Mouse (Mus musculus) right cerebral cortex, postnatal 4 days (tissue): ENCODE measurements around the gene Fbxw8.

ENCODE experiments used
- DNase-seq: peaks from one replicate; pipeline ENCODE4 v3.0.0-alpha.2; 2022

Fbxw8 gene

DNA sequence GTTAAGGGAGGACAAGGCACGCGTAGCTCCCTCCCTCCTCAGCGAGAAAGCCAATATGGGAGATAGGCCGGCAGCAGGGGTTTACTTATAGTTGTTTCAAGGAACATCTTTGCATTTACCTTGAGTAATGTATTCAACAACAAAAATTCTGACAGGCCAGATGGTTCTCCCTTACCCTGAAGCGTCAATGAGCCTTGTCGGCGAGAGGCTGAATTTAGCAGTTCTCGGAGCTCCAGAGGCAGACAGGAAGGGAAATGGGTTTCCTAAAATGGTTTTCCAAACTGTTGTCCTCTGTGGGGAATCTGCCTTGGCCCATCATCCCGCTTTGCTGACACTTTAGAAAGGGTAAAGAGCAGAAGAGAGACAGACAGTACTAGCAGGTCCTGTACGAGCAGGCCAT lies 48.6 kb downstream of the Fbxw8 start:
- DNase-seq = no peak

DNA sequence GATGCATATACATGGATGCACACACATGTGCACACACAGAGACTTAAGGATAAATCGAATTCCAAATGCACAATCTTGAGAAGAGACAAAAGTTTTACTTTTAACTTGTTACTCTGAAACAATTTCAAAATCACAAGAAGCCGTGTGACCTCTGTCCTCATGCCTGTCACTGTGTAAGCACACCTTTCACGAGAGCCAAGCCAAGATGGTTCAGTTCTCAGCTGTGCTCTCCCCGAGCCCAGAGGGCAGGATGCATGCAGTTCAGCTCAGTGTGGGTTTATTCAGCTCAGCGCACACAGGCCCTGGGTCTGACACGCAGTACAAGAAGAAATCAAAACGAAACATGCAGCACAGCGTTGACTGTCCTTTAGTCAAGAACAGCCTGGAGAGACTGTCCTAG lies 49.7 kb downstream of the Fbxw8 start:
- DNase-seq = no peak

DNA sequence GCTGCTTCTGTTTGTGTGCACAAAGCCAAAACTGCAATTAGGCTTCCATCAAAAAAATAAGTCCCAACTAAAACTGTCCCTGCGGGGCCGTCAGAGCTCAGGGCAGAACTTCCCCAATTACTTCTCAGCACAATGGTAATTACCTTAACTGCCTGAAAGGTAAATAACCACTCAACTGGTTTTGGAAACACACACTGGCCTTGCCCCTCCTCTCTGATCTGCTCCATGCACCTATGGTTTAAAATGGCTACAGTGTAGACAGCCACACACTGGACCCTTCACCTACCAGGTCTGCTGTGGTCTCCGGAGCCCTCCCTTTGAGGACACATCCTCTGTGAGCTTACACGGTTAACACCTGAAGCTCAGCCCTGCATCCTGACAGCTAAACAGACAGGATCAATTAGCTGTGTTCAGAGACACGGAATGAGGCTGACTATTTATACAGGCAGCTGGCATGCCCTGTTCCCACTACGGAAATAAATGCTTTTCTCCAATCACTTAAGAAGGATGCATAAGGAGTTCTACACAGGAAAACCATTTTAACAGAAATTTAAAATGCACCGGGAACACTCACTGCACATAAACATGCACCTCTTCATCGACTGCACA lies 55.3 kb downstream of the Fbxw8 start:
- DNase-seq = no peak

DNA sequence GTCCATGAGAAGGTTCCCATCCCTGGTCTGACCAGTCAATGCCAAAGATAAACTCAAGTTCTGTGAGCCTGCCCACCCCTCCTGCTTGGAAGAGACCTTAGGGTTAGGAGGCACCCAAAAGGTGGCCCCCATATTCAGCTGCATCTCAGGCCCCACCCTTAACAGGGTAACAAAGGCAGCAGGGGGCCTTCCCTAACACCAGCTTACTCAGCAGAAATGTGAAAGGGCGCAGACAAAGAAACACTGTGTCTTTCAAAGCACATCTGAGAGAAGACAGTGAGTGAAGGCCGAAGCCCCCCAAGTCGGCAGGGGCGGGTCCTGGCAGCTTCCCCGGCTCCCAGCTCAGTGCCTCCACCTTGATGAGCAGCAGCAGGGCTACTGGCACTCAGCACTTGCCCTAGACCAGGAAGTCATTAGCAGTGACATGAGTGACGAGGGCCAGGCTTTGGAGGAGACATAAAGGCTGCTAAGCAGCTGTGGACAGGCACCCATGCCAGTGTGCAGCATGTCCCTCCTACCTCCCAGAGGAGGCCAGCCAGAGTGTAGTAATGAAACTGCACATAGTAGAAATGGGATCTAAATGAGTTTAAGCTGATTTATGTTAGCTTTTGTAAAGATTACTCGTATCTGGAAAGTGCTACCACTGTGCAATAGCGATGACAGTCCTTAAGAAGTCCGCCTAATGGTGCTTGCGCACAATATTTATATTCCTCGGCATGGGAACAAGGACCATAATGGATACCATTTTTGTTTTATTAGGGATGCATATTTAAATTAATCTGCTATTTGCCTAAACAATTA lies 56.0 kb downstream of the Fbxw8 start:
- DNase-seq = no peak

DNA sequence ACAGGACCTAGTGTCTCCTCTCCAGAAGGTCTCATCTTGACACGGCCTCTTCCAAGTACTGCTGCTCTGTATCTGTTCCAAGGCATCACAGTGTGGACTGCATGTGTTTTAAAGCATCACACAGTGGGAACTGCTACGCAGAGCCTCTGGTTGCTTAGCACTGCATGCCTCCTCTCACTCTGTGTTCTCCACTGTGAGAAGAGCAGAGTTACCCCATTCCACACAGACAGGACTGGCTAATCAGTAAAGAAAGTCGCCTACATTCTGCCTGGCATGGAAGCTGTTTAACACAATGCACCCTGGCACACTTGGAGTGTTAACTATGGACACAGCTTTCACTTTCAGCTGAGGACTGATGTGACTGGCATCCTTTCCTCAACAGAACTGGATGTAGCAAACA lies 58.9 kb downstream of the Fbxw8 start:
- no peak for DNase-seq

DNA sequence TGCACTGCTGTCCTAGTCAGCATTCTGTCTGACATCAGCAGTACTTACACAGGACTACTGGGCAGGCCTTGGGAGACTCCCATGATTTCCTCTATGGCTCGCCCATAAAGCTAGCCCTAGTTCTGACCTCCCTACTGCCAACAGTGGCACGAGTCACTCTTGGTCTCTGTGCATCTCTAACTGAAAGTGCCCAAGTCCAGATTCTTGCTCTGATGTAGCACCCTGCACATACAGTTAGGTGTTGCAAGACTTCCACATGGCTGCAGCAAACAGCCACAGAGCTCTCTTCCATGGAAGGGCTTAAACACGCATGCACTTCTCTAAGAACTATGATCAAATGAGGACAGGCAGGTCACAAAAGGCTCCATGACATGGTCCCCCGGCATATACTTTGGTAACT lies 59.4 kb downstream of the Fbxw8 start:
- no peak for DNase-seq

DNA sequence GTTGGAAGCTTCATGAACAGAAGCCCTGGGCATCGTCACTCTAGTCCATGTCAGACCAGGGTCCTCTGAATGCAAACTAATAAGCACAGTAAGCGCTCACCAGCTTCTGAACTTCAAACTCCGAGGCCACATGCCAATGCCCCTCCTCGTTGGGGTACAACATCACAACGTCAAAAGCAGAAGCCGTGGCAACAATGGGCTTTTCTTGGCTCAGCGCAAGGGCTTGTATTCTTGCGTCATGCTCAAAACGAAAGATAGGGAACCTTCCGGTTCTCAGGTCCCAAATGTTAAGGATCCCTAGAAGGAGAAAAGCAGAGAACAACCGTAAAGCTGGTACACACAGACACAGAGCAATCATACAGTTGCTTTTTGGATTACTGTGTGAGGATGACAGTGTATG lies 59.8 kb downstream of the Fbxw8 start:
- no peak for DNase-seq

DNA sequence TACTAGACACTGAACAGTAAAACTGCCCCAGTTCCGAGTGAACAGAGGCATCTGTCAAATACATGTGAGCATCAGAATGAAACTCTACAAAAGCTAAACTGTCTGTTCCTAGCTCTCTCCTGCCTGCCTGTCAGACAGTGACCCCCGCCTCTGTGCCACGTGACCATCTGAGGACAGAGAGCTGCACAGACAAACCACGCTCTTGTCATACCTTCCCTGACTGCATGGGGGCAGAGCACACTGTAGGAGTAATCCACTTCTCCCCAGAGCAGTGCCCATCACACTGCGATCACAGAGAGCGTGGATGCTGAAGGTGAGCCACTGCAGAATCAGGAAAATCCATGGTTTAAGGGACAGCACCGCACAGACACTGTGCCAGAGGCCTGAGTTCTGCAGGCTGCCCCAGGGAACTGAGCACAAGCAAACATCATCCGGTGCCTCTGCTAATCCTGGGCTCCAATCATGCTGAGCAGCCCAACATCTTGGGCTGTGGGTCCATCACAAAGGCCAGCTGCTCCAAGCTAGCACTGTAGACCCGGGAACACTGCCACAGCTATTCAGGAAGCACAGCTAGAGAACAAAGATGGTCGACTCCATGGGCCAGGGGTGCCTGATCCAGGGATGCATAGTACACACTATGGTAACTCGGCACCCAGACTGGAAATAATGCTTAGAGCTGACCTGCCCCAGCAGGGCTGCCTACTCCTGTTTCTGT lies 61.8 kb downstream of the Fbxw8 start:
- no peak for DNase-seq

DNA sequence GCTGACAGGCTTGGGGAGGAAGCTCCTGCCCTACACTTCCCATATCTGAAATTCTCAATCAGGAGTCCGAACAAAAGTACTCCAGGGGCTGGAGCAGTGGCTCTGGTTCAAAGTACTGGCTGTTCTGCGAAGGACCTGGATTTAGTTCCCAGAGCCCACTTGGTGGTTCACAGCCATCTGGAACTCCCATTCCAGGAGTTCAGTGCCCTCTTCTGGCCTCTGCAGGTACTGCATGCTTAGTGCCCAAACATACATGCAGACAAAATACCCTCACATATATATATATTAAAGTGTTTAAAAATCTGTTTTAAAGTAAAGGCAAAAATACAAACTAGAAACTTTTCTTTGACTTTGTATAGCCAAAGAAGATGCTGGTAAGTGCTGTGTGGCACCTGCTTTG lies 64.4 kb downstream of the Fbxw8 start:
- no peak for DNase-seq

DNA sequence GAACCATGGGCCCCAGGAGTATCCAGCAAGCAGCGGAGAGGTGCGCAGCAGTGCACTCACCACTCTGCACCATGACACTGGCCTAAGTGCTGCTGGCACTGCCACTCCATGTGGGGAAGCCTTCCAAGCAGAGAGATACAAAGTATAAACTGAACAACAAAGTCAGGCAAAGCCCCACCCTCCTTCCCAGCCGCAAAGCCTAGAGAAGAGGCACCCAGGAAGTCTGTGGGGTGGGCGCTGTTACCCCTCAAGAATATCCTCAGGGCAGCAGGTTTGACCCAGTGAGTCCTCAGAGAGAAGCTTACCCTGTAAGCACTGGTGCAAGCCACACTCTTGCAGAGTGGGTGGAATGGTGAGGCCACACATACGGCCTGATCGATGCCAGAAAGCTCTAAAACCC lies 65.2 kb downstream of the Fbxw8 start:
- no peak for DNase-seq

DNA sequence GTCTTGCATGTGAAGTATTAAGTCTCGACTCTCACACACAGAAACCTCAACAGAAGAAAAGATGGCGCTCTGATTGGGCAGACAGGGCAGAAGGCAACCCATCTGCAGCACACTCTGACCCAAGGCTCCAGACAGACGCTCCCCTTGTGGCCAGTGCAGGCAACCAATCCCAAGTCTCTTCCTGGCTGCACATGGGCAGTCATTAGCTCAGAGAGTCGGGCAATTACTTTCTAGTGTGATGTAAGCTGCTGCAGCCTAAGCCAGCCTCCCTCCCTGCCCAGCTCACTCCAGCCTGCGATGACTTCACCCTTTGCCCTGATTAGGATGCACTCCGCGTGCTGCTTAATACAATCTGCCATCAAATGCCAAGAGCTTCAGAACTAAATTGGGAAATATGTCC lies 66.2 kb downstream of the Fbxw8 start:
- no peak for DNase-seq

DNA sequence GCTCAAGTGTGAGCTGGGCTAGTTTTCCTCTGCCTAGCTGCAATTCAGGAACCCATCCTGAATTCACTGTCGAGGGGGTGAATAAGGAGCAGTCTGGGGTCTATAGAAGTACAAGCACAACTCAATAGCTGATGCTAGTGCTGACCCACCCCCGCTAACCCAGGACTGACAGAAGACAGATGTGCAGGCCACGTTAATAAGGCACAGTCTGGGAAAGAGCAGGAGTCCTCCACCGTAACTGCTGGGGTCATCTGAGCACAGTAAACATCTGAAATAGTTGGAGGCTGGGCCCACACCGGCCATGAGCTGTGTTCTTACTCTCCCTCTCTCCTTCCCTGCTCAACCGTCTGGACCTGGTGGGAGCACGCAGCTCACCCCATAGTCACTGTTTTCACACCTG lies 68.3 kb downstream of the Fbxw8 start:
- DNase-seq = no peak

DNA sequence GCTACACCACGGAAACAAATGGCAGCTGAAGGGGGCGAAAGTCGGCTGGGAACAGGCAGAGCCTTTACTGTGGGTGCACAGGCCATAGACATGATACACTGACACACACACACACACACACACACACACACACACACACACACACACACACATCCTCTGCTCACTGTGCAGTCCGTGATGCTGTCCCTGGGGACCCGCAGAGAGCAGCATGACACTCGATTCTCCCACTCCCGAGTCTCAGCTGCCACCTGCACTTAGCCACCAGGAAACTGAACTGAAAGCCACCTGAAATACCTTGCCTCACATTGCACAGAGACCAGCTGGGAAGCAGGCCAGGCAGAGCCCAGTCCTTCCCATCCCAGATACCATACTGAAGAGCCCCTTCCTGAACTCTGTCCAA lies 70.0 kb downstream of the Fbxw8 start:
- DNase-seq = no peak

DNA sequence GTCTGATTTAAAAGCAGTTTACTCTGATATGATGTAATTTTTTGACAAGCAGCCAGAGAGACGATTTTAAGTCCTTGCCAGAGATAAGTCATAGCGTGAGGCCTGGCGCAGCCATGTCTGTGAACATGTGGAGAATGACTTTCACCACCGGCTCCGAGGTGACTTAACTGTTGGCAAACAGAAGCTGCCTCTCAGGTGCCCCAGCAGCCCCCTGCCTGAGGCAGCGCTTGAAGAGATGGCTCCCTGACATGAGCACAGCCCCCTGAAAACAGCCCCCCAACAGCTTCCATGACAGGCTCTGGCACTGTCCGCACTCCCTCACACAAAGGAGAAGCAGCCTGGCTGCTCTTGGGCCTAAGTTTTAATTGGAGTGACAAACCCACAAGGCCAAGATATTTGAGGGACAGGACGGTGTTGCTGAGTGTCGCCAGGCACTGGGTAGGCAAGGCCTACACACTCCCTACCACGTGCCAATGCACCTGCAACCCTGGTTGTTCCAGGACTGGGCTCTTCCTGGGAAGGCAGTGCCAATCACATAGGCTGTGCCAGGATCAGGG lies 71.0 kb downstream of the Fbxw8 start:
- no peak for DNase-seq

DNA sequence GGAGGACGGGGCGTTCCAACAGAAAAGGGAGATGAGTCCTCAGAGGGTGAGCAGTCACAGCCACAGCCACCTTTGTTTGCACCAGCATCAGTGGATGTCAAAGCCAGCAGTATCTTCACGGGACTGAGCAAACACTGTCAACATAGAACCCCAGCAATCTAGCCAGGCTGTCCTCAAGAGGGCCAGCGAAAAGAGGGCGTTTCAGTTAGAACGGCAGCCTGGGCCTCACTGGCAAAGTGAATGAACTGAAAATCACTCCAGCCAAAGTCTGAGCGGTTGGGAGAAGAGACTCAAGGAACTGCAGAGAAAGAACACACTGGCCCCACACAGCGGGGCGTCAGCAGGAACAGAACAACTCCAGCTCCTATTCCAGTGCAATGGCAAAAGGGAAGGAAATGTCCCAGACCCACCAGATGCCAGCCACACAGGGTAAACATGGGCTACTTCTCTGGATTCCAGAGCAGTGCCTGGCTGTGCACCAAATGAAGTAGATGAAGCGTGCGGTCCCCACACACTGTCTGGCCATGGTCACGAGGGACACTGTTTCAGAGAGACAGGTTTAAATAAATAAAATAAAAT lies 72.1 kb downstream of the Fbxw8 start:
- no peak for DNase-seq

DNA sequence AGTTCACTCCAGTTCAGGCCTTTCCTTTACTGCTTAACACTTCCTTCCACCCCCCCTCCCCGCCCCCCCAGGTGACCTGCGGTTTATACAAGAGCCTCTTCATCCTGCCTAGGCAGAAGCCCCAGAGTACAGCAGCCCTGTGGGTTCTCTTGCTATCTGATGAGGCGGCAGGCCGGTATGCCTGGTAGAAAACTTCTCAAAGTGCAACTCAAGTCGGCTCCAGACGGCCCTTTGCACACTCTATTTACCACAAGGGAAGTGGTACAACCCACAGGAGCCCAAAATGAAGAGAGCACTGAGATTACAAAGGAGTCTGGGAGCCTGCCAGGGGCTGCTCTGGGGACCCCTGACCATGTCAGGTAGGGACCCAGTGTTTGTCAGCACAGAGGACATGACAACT lies 73.3 kb downstream of the Fbxw8 start:
- no peak for DNase-seq

DNA sequence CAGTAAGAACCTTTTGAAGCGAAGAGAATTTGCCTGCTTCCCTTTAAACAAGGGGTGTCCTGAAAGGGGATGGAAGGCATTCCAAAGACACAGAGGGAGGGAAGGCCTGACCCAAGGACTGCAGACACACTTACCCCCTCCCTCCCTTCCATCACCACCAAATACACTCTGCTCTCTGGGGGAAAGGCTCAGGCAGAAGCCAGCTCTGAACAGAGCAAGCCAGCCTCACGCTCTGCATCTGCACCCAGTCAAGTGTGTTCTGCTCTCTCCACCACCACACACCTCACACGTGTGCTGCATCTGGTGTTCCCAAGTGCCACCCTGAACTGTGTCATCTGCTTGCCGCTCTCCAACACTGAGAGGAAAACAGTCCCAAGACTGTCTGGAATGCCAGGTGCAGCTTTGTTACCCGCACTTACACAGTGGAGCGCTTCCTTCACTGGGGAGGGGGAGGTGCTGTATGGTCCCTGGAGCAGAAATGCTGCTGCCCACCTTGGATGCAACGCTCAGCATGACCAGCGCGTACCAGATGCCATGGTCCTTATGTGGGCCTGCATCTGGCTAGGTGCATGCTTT lies 73.8 kb downstream of the Fbxw8 start:
- DNase-seq = no peak

DNA sequence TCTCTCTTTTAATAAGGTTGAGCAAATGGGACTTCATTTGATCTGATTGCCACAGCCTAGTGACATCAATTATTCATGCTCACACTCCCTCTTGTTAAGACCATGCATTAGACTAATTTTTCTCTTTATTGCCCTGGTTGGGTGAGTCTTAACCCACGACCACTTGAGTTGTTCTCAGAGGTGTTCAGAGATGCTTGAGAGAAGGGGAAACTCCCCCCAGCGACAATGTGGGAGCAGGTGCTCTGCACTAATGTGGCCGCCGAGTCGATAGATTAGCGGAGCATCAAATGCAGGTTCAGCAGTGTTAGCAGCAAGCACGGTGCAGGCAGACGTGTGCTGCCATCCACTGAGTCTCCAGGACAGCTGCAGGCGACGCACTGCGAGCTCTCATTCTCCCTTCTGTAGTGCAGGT lies 75.4 kb downstream of the Fbxw8 start:
- no peak for DNase-seq

DNA sequence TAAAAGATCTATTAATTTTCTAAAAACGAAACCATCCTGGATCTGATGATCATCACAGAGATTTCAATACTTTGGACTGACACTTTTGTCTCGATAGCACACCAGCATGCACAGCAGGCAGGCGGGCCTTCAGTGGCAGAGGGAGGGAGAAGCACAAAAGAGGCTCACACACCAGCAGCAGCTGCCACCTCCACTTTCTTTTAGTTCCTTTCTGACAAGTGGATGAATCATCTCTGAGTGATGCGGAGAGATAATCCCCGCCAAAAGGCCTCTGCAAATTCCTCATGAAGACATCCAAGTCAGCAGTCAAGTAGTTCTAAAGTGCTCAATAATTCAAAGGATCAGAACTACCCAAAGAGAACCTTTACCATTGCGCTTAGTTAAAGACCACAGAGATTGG lies 75.9 kb downstream of the Fbxw8 start:
- no peak for DNase-seq

DNA sequence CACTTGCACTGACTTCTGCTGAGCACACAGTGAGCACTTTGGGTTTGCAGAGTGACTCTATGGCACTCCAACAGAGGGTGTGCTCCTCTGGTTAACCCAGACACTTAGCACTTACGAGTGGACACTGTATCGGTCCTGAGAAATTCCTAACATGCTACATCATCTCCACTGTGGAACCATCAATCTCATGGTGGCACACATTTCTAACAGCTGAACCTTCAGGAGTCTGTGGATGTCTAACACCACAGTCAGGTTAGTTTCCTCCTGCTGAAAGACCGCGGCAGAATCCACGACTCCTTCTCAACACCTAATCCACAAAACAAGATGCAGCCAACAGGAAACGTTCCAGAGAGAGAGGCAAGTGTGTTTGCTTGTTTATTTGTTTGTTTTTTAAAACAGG lies 76.7 kb downstream of the Fbxw8 start:
- DNase-seq = no peak

DNA sequence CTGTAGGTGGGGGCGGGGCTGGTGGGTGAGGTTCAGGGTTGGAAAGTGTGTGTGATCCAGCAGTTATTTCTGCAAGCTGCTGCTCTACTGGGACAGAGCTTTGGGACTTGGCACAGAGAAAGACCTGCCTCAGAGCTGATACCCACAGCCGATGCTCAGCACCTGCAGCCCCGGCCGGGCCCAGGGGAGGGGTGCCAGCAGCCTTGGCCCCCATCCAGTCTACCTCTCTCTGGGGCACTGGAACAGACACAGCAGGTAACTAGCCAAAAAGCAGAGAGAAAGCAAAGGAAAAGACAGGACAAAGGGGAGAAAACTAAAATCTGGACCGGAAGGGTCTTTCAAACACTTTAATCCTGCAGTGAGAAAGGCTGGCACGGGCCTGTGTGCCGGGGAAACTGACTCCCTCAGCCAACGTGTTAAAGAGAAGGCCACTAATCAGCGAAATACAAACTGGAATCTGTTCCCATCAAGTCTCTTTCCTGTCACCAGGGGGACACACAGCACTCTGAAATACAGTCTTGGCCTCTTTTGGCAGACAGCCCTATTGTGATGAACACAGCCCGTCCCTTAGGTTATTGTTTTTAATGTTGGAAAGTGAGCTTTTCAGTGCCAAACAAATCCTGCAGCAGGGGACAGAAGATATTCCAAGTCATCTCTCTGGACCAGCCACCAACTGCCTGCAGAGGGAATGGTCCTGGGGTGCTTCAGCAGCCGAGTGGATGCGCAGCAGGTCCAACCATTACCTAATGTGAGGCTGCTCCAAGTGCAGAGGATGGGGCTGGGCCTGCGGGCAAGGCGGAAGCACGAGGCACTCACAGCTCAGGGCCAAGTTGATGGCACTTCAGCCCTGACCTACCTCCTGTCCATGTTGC lies 78.3 kb downstream of the Fbxw8 start:
- no peak for DNase-seq

DNA sequence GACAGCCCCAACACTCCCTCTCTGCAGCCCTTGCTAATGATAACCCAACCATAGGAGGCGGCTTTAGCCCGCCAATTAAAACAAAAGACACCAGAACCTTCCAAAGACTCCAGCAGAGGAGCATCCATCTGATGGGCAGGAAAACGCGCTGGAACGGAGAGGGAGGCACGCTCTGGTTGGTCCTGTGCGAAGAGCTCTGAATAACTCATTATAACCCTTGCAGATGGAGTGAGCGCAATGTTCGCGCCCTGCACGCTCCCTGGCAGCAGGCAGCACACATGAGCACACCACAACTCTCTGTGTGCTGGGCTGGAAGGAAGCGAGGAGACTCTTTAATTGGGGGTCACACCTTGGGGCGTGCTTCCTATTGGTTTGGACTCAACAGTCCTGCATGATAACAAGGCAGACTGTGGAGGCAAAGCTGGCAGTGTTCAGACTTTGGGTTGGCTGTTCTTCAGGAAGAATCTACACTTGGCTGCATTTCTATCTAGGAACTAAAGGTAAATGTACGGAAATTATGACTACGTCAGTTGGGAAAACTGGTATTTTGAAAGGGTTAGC lies 82.0 kb downstream of the Fbxw8 start:
- no peak for DNase-seq
